Mouse (Mus musculus) ovary, postnatal 14 days (tissue): ENCODE results near the gene Gpr146.

Experiments used
- DNase-seq: peaks from one replicate; pipeline ENCODE4 v3.0.0; 2022; ENCODE audit warnings: low spot score

Gpr146 gene

DNA sequence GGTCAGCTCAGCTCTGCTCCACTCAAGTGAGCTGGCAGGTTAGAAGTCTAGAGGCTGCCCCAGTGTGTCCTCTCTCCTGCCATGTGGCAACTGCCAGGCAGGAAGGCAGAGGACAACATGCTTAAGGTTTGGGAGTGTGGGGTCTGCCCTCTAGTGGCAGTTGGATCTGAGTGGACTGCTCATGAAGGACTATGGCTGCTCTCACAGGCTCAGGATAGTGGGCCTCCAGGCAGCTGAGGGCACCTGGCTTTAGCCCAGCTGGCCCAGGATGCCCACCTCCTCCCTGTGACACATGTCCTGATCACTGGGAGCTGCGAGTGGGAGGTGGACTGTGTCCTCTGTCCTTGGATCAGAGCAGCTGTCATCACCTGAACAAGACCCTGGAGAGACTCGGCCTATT lies 18.8 kb upstream of the Gpr146 start:
- DNase-seq = no peak

DNA sequence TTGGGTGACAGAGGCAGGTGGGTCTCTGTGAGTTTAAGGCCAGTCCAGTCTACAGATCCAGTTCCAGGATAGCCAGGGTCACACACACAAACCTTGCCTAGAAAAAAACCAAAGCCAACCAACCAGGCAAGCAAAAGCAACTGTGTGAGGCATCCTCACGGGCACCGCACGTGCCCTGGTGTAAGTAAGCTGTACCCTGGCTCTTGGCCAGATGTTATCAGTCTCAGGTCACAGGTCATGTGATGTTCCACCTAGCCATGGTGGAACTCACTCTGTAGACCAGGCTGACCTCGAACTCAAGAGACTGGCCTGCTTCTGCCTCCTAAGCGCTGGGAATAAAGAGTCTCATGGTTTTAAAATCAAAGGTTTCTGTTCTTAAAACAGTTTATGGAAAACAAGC lies 18.3 kb upstream of the Gpr146 start:
- no peak for DNase-seq

DNA sequence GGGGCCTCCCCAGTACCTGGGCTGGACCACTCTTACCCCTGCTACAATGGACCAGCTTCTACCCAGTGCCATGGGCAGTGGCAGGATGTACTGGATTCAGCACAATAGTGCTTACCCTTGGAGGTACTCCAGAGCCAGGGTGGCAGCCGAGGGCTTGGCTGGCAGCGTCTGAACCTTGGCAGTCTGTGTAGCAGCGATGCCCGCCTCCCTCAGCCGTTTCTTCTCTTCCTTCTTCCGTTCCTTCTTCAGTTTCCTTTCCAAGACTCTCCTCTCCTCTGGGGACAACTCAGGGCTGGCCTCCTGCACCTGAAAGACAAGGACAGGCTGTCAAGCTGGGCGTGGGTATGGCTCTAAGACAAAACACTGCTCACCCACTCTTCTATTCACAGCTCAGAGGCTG lies 13.6 kb upstream of the Gpr146 start:
- no peak for DNase-seq

DNA sequence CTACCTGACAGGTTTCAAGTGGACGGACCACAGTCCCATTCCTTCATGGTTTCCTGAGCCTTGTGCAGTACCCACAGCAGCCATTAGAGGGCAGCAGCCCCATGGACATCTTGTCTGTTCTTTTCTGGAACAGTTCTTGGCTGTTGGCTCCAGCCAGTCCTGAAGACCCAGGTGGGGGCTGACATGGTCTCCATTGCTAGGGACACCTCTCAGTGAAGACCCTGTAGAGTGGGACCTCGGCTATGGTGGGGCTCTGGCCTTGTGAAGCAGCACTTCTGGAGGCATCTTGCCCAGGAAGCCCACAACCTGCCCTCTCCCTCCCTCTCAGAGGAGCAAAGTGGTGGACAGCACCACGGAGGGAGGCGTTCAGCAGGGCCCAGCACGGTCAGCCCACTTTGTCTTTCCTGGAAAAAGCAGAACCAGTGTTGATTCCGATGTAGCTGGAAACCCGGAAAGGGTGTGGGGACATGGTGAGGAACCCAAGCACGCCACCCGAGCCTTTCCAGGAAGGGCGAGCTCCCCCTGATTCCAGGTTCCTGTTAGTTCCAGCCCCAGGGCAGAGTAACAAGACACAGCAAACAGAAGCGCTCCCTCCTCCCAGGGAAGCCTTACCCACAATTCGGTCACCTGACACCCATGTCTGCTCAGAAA lies 13.1 kb upstream of the Gpr146 start:
- DNase-seq = peak; percentile 95

- no peak for DNase-seq
Observed at GRCm38 (mm10) chr5:139364911-139365571, 12.5 kb upstream of the Gpr146 start.

- no peak for DNase-seq
Observed at GRCm38 (mm10) chr5:139365827-139366226, 11.7 kb upstream of the Gpr146 start.

GRCm38 (mm10) chr5:139366484-139366883 lies 11.0 kb upstream of the Gpr146 start:
- DNase-seq = no peak

DNA sequence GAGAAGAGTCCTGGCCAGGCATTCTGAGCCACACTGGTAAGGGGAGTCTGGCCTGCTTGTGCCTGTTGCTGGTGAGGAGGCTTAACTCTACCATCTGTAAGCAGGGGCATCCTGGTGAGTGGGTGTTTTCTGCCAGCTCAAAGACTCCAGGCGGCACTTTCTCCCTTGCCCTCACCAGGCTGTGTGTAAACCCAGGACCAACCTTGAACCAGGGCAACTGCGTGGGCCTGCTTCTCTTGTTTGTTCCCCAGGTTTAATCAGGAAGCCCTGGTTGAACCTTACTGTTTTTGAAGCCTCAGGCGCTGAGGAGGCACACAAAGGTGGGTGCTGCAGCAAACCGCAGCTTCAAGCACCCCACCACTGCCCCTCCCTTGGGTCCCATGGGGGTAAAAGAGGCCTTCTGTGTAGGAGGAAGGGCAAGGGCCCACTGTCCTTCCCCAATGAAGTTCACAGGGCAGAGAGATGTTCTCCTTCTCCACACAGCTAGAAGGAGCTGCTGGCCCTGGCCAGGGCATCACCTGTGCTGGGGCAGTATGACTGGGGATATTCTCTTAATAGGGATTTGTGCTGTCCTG lies 9.5 kb upstream of the Gpr146 start:
- no peak for DNase-seq

DNA sequence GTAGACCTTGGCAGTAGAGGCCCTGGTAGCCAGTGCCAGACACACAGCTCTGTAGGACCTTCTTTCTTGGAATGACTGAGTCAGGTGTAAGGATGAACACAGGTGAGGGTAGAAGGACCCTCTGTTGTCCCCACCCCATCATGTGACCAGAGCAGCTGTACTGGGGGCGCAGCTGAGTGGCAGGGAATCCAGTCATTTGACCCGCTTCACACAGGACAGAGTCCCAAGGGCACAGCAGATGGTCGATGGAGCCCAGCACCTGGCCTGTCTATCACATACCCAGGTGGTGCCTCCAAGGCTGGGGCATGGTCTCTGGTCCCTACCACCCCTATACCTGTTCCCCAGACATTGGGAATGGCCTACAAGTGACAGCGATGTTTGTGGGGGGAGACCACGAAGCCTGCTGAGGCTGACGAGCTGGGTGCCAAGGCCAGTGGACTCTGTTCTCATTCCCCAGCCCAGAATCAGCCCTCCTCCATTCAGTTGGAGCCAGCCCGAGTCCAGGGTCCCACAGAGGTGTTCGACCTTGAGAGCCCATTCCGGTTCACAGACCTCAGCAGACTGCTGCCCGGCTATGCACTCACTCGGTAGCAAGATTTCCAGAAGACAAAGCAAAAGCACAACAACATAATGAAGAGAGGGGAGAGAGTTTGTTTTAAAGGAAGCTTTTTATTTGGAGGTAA lies 8.7 kb upstream of the Gpr146 start:
- DNase-seq = no peak

GRCm38 (mm10) chr5:139370336-139370735 lies 7.2 kb upstream of the Gpr146 start:
- no peak for DNase-seq

GRCm38 (mm10) chr5:139371118-139371517 lies 6.4 kb upstream of the Gpr146 start:
- no peak for DNase-seq

DNA sequence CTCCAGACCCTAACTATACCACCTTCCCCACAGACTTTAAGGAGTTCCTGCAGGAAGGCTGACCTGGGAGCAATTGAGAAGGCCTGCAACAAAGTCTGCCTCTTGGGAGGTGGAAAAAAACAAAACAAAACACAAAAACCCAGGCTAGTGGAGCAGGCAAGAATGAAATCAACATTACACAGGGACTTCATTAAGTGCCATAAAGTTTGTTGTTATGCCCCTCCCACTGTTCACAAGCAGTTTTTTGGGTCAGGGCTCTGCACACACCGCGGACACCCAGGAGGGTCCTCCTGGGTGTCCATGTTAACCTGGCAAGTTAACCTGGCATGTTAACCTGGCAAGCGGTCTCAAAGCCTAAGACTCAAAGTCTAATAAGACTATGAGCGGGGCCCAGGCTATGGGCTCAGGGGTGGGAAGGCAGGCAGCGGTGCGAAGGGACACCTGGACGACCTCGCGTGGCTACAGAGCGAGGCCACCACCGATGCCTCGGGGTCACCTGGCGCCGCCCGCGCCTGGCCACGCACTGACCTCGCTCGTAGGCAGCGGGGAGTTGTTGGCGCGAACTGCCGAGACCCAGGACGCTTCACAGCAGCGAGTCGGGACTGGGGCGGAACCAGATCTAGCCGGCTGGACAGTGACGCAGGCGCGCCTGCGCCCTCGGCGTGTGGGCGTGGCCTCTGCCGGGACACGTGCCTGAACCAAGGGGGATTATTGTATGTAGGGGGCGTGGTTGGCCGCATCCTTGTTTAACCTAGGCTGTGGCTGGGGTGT lies 5.7 kb upstream of the Gpr146 start:
- peak; percentile 87 for DNase-seq

DNA sequence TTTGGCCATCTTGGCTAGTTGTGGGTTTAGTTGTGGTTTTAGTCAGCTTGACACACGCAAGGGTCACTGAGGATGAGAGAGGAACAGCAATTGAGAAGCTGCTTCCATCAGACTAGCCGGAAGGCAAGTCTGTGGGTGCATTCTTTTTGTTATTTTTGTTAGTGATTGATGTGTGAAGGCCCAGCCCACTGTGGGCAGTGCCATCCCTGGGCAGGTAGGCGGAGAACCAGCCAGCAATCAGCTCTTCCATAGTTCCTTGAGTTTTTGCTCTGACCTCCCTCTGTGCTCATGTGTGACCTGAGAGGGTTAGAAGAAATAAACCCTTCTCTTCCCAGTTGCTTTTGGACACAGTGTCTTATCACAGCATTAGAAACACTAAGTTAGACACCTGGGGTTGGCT lies 4.4 kb upstream of the Gpr146 start:
- DNase-seq = no peak

DNA sequence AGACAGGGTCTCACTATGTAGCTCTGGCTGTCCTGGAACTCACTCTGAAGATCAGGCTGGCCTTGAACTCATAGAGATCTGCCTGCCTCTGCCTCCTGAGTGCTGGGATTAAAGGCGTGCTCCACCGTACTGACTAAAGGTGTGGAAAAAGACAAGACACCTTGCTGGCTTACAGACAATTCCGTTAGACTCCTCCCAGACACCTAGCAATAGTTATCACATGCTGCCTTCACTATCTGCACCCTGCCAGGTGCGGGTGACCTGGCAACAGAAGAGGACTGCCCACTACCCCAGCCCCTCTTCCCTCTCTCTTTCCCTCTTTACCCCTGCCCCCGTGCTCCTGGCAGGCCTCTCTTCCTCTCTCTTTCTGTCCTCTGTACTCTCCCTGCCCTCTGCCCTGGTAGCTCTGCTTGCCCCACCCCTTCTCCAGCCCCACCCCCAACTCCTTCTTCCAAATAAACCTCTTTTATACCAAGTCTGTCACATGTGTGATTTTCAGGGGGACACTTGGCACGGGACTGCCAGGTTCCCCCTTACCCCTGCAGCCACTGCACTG lies 3.5 kb upstream of the Gpr146 start:
- DNase-seq = no peak

GRCm38 (mm10) chr5:139374841-139375240 lies 2.7 kb upstream of the Gpr146 start:
- no peak for DNase-seq

GRCm38 (mm10) chr5:139378271-139378556 lies 717 bp downstream of the Gpr146 start:
- no peak for DNase-seq

GRCm38 (mm10) chr5:139378986-139379629 lies 1.6 kb downstream of the Gpr146 start:
- DNase-seq = peak; percentile 42

GRCm38 (mm10) chr5:139379771-139380384 lies 2.4 kb downstream of the Gpr146 start:
- no peak for DNase-seq

GRCm38 (mm10) chr5:139380385-139381248 lies 3.1 kb downstream of the Gpr146 start:
- DNase-seq = peak; percentile 91
